Mouse (Mus musculus) monocyte, adult 5-6 weeks (primary cell): ENCODE results near the gene Uvrag. TPM values are rescaled to one million over a fixed set of nuclear protein-coding genes. Genes with fewer than 3 reads are reported as not detected.
"Not testable (repeated sequence)": the region's sequence is repeated elsewhere in the genome, so short reads cannot be mapped to it uniquely, and the experiment has no call there.

Experiments used
- ATAC-seq: fragments of 153-309, 156-312 bp; replicated peaks from 2 replicates; pipeline ENCODE4 v1.8.0; 2017; ENCODE audit warnings: mild to moderate bottlenecking; ENCODE audit not compliant: low TSS enrichment, insufficient number of reproducible peaks, severe bottlenecking, poor library complexity, low FRiP score
- total RNA-seq: library from RNA; stranded (forward); fragments of 200-1000, 200-491, 200-594 nt; gene quantifications from 3 replicates; pipeline ENCODE4 v1.2.3, GENCODE M21; 2017

Uvrag gene
- total RNA-seq, 1 experiment from 2014 or later = 92.1 TPM

GRCm38 (mm10) chr7:98968741-98969395 lies 172.1 kb downstream of the Uvrag start:
- no peak for ATAC-seq

- no peak for ATAC-seq
Observed at GRCm38 (mm10) chr7:98968082-98968674, 172.8 kb downstream of the Uvrag start.

GRCm38 (mm10) chr7:98967672-98968071 lies 173.3 kb downstream of the Uvrag start:
- no peak for ATAC-seq

- ATAC-seq = not testable (repeated sequence)
Observed at GRCm38 (mm10) chr7:98963581-98963980, 177.4 kb downstream of the Uvrag start.

GRCm38 (mm10) chr7:98962547-98963311 lies 178.2 kb downstream of the Uvrag start:
- peak; percentile 75 for ATAC-seq

GRCm38 (mm10) chr7:98962074-98962473 lies 178.9 kb downstream of the Uvrag start:
- ATAC-seq = no peak

- no peak for ATAC-seq
Observed at GRCm38 (mm10) chr7:98960274-98960673, 180.7 kb downstream of the Uvrag start.

GRCm38 (mm10) chr7:98959246-98959645 lies 181.7 kb downstream of the Uvrag start:
- ATAC-seq = no peak

- ATAC-seq = no peak
Observed at GRCm38 (mm10) chr7:98958172-98958571, 182.8 kb downstream of the Uvrag start.

- no peak for ATAC-seq
Observed at GRCm38 (mm10) chr7:98957111-98957741, 183.7 kb downstream of the Uvrag start.

- no peak for ATAC-seq
Observed at GRCm38 (mm10) chr7:98956609-98957008, 184.3 kb downstream of the Uvrag start.

- no peak for ATAC-seq
Observed at GRCm38 (mm10) chr7:98953649-98954048, 187.3 kb downstream of the Uvrag start.

- no peak for ATAC-seq
Observed at GRCm38 (mm10) chr7:98944986-98945385, 196.0 kb downstream of the Uvrag start.

GRCm38 (mm10) chr7:98943687-98944086 lies 197.3 kb downstream of the Uvrag start:
- no peak for ATAC-seq

- ATAC-seq = no peak
Observed at GRCm38 (mm10) chr7:98942746-98943145, 198.2 kb downstream of the Uvrag start.

GRCm38 (mm10) chr7:98939194-98939593 lies 201.7 kb downstream of the Uvrag start:
- ATAC-seq = no peak

- ATAC-seq = no peak
Observed at GRCm38 (mm10) chr7:98938621-98939020, 202.3 kb downstream of the Uvrag start.

- no peak for ATAC-seq
Observed at GRCm38 (mm10) chr7:98937079-98937813, 203.7 kb downstream of the Uvrag start.

GRCm38 (mm10) chr7:98935757-98936156 lies 205.2 kb downstream of the Uvrag start:
- ATAC-seq = no peak
